Mouse (Mus musculus) heart, adult 11 months (tissue): ENCODE measurements around the gene Pank4.

Source experiments
- DNase-seq: peaks from one replicate; pipeline ENCODE4 v3.0.0; 2022

Pank4 gene

DNA sequence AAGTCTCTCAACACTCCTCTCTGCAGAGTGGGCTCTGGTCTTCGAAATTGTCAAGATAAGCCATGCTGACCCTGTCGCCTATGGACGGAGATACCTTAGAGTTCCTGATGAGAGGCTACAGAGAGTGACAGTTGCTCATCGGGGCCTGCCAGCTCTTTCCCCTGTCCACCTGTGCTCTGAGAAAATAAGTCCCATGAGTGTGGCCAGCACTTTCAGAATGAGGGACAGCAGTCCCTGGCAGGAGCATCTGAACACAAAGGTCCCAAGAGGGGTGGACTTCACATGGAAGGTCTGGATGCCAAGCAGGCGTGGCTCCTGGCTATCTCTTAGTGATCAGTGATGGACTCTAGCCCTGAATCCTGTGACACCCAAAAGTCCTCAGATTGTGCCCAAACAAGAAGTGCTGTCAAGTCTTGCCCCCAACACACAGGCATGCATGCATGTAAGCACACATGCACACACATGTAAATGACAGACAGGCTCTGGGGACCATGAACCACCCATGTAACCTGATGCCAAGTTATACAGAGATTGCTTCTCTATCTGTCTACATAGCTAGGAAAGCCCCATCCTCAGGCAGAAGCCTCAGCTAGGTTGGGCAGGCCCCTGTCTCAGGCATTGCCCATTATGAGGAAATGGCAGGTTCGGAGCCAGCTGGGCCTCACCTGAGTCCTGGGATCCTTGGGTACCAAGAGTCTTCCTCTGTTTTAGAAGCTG, 20.4 kb upstream of the Pank4 start:
- peak; percentile 90 for DNase-seq

DNA sequence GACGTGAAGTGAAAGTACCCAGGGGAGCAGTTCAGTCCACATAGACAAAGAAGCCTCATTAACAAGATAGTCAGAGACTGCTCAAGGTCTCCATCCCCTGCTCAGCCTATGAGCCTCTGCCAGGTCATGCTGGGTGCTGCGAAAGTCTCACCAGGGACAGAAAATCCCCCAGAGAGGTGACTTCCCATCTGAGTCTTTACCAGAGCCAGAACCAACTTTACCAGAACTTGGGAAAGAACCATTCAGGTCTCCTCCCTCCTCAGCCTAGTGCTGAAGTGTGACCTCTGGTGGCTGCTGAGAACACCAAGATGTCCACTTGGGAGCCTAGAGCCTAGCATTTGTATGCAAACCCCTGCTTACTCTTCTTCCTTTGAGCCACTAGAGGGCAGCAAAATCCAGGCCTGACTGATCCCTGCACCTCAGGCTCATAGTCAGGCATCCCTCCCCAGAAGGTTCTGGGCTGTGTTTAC, 19.8 kb upstream of the Pank4 start:
- DNase-seq, result peak; percentile 98

DNA sequence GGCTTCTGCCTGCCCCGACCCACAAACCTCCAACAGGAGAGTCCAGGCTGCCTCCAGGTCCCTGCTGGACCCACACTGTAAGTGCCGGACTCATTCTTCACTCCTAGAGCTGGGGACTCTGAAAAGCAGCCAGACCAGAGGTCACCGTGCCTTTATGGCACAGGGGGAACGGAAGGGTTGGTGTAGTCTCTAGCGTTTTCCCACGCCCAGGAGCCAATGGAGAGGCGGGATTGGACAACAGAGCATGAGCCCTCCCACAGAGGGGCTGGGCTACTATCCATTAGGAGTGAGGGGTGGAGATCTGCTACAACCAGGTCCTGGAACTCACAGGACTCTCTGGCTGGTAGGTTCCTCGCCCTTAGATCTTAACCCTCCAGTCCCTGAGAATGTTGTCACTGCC, 17.6 kb upstream of the Pank4 start:
- DNase-seq, result peak; percentile 98

DNA sequence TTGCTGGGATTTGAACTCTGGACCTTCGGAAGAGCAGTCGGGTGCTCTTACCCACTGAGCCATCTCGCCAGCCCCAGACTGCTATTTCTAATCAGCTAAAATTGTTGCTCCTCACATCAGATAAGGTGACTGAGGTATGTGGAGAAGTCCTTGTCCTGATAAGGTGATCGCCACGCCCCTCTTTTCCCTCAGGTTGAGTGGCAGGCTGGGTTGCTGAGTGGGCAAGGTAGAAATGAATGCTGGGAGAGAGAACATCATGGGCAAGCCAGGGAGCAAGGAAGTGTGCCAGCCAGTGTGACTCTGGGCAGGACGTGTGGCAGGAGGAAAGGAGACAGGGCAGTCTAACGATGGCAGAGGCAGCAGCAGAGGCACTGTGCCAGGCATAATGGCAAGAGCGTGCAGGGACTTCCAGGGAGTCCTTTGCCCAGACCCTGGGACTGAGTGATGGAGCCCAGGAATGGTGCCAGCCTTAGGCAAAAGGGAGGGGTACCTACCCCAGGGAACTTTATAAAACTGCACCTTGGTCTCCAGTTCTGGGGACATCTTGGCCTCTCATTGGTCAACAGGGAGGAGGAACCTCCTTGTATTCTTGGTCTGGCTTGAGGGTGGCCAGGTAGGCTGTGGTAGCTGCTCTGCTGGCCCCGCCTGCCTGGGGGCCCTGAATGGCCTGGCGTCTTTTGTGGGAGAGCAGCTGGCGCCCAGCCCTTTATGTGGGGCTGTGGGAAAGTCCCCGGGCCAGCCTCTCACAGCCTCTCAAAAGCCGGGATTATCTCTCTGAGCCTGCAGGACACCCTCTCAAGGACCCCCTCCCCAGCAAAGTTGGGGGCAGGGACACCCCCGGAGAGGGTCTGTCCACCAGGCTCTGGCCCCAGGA, 15.6 kb upstream of the Pank4 start:
- DNase-seq, result peak; percentile 92

DNA sequence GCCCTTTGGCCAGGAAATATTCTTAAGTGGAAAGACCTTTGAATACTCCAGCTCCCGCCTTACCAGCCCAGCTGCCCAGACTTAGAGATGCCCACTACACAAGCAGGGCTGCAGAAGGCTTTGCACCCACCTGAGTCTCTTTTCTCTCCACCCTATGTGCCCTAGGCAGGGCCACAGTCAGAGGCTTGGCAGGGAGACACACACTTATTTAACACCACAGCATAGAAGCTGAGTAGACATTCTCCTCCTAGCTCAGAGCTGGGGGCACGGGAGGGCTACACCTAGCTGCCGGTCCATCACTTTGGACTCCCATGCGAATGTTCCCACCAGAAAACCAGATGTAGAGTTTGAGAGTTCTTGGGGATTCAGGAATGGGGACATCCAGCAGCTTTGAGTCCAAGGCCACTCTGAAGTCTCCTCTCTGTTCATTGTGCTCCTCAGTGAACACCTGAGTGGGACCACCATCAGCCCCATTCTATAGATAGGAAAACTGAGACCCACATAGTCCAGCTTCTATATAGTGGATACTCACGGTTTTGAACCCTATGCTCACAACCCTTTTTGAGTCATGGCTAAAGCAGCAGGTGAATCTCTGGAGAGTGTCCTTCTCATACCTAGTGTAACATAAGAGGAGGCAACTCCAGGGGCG, 14.9 kb upstream of the Pank4 start:
- no peak for DNase-seq

DNA sequence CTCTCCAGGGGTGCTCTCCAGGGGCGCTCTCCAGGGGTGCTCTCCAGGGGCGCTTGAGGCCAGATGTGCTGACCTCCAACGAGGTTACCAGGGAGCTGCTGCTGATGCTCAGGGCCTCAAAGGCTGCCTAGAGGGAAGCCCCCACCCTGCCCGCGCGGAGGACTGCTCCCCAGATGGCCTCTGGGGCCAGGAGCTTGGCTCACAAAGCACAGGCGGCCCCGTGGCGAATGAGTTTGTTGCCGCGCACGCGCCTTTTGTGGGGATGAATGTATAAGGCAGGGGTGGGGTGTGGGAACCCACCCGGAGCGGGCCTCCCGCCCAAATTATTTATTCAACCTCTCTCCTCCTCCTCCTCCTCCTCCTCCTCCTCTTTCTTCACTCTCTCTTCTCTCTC, 14.3 kb upstream of the Pank4 start:
- no peak for DNase-seq

DNA sequence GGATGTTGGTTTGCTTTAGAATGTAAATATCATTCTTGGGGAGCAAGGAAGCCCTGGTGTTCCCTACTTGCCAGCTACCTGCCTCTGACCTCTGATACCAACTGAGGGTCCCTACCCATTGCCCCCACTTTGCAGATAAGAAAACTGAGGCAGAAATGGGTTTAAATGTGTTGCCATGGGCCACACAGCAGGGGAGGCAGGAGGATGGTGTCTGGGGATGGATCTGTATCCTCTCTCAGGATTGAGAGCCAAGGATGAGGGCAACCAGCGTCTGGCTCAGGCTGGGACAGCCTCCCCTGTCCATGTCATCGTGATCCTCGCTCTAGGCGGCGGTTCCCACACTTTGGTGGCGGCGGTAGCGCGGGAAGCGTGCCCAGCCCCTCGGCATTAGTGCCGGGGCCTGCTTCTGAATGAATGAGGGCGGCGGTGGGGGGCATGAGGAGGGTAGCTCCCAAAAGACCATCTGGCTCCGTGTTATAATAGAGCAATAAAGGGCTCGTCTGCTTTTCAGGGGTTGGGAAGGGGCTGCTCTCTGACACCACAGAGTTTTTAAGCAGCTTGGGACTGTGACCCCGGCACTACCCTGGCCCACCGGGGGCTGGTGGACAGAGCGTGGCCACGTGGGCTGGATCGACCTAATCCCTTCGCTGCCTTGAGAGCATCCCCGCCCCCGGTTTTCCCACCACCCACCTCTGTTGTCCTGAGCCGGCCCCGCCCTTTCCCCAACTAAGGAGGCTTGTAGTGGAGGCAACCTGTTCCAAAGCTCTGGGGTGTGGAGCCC, 11.3 kb upstream of the Pank4 start:
- DNase-seq, result no peak

DNA sequence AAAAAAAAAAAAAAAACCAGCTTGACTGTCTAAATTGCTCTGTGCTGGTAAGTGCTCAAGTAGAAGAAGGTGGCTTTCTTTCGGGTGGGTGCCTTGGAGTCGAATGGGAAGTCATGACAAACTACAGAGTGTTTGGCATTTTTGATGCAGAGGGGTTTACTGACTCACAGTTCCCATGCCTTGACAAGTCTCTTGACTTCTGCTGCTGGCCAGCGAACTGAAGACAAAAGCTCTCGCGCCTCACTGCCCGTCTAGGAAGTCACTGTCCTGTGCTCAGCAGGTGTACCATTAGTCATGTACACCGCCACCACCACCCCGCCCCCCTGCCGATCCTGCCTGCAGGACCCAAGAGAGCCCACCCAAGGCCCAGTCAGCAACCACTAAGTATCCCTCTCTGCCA, 7.3 kb upstream of the Pank4 start:
- no peak for DNase-seq

DNA sequence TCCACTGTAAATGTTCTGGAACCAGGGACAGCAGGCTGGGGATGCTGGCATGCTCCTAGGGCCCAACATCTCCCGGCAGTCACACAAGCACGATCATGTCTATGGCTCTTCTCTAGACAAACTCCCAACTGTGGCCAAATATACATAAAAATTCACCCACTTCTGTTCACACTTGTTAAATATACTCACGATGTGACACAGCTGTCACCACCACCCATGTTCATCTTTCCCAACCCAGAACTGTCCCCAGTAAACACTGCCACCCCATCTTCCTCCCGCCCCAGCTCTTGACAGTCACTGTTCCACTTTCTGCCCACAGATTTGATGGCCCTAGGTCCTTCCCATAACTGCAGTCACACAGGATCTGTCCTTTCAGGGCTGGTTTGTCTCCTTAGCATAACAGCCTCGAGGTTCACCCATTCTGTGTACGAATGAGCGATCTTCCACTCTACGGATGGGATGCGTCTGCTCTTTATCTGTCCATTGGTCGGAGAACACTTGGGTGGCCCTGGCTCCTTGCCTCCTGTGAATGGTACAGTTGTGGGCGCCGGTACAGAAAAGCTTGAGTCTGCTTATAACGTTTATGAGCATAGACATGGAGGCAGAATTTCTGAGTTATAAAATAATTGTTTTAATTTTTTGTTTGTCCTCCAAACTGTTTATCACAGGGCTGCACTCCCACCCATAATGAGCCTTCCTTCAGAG, 6.5 kb upstream of the Pank4 start:
- no peak for DNase-seq

DNA sequence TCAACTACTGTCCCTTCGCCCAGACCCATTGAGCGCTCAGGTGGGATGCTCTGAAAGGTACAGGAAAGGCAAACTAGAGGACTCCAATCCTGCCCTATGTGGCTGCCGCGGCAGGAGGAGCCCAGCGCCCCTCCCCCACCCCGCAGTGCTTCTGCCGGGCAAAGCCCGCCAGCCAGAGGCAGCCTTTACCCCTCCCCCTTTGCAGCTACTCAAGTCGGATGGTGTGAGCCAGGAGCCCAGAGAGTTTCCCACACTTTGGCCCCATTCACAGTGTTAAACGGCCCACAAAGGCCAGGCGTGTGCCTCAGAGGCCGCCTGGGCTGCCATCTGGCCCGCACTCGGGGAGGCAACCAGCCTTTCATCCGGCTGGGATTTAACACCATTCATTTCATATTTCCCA, 5.8 kb upstream of the Pank4 start:
- DNase-seq, result no peak

DNA sequence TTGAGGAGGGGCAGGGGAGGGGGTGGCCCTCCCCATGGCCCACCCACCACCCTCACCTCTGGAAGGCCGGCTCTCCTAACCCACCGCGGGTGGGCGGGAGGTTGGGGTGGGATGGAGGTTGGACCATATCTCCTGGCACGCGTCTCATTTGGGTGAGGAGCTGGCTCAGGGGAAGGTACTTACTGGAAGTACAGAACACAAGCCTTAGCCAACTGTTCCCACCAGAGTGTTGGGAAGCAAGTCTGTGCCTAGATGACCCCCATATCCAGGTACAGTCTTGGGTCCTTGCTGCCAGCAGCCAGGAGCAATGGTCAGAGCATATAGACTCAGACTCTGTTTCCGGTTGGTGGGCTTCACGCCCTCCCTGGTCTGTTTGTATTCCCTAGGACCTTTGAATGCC, 5.3 kb upstream of the Pank4 start:
- DNase-seq, result no peak

DNA sequence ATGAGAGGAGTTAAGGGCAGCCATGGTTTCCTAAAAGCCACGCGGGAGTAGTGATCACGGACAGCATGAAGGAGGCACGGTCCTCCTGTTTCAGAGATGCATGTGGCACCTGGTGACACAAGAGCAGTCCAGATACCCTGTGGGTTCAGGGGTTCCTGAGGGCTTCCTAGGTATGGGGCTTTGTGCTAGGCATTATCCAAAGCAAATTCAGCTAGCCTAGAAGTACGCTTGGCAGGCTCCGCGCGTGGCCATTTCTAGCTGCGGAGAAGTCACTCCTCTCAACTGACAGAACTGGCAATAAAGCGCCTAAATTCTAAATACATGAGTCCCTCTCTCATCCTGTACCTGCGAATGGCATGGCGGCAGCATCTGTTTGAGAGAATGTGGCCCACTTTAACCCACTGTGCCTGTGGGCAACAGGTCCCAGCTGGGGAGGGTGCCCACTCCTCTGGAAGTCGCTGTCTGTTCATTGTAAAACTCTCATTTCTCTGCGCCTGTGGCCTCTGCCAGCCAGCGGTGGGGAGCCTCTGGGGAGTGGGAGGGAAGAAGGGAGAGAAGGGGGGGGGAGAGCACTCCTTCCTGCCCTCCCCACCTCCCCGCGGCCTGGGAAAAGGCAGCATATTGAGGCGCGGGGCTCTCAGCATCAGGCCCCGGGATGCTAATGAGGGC, 3.8 kb upstream of the Pank4 start:
- no peak for DNase-seq

DNA sequence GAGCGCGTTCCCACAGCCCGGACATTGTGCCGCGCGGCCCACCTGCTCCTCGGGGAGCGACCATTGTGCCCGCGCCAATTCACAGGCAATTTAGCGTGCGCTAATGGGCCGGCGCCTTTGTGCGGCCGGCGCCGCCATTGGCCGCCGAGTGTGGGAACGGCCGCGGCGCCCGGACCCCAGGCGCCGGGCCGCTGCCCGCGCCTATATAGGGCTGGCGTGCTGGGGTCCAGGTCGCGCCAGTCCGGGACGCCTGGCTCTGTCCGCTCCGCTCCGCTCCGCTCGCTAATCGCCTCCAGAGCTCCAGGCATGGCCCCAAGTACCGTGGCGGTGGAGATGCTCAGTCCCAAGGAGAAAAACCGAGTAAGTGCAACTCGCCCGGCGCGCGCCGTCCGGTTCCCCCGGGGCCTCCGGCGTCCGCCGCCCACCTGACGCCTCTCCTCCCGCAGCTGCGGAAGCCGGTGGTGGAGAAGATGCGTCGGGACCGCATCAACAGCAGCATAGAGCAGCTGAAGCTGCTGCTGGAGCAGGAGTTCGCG, 3.2 kb upstream of the Pank4 start, which contains the start of gene Hes5:
Gene Hes5 (plus strand): TSS at position 234 of the 536 bp plus-strand sequence.
- peak; percentile 92 for DNase-seq

DNA sequence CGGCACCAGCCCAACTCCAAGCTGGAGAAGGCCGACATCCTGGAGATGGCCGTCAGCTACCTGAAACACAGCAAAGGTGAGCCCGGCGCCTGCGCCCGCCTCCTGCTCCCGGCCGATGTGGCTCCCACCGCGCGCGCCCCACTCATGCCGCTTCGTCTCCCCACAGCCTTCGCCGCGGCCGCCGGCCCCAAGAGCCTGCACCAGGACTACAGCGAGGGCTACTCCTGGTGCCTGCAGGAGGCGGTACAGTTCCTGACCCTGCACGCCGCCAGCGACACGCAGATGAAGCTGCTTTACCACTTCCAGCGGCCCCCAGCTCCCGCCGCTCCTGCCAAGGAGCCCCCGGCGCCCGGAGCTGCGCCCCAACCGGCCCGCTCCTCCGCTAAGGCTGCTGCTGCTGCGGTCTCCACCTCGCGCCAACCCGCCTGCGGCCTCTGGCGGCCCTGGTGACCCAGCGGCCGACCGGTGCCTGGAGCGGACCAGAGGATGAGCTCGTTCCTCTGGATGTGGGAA, 2.6 kb upstream of the Pank4 start:
- peak; percentile 94 for DNase-seq

DNA sequence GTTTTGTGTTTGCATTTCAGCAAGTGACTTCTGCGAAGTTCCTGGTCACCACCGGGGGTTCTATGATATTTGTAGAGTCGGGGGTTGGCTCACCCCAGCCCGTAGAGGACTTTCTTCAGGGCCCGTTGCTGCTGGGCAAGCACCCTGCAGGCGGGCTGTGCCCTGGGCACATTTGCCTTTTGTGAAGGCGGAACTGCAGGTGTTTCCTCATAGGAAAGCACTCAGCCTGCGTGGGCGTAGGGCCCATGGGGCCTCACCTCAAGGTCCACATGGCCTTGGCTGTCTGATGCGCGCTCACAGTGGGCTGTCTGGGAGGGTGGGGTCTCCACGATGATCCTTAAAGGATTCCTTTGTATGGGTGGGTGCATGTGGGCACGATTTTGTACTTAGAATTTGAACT, 2.0 kb upstream of the Pank4 start:
- DNase-seq, result peak; percentile 95

DNA sequence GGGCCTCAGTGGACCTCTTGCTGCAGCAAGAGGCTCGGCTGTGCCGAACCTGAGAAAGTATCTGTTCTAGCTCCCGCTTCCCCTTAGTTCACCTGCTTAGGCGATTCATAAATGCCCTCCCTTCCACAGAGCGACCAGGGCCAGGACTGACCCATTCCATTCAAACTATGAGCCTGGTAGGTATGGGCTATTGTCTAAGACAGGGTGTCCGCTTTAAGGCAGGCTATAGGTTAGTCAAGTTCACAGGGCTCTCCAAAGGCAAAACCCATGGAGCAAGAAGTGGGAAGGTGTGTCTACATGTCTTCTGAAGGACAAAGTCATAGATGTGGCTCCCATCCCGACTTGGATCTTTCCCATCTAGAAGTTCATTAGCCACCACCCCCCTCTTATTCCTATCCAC, 1.2 kb upstream of the Pank4 start:
- peak; percentile 90 for DNase-seq

DNA sequence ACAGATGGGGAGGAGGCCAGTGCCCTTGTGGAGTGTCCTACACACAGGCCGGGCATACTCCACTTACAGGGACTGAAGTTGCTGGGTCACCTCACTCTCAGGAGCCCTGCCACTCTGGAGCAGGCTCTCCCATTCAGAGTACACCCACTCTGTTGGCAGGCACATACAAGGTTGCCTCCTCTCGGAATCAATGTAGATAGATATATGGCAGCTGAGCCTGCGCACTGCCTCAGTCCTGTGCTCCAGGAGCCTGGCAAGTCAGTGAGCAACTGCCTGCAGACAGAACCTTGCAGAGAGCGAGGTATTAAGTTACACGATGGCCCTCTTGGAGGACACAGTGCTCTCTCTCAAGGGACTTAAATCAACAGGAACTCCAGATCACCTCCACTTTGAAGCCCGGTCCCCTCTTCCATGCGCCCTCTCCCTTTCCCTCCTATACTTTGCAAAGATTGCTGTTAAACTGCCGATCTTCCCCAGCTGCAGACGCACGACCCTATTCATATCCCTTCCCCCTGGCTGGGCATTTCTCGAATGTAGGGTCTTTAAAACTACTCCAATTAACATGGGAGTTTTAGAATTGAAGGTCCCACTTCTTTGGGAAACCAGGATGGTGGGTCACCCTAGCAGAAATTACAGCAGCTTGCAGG, 610 bp upstream of the Pank4 start:
- peak; percentile 94 for DNase-seq

DNA sequence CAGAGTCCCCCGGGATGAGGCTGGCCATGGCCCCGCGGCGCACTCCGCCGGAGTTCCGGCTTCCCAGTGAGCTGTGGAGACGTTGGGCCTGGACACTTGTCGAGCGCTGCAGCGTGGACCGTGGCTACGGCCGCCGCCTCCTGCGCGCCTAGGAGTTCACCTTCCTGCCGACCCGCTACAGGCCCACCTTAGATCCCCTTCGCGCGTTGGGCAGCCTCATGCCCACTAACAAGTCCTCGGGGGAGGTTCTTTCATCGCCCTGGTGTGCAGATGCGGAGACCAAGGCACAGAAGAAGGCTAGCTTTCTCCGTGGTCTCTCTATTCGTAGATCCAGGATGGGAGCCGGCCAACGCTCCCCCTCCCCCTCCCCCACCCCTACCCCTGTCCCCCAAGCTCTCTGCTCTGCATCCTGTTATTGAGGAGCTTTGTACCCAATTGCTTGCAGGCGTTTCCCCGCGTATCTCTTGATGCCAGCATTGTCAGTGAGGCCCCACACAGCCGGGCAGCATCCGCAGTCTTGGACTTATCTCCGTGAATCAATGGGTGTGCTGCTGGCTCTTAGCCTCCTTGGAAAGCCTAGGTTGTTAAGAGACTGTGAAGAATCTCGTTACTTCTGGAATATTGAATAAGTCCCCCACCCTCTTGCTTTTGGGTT, 785 bp downstream of the Pank4 start:
- DNase-seq, result peak; percentile 94

DNA sequence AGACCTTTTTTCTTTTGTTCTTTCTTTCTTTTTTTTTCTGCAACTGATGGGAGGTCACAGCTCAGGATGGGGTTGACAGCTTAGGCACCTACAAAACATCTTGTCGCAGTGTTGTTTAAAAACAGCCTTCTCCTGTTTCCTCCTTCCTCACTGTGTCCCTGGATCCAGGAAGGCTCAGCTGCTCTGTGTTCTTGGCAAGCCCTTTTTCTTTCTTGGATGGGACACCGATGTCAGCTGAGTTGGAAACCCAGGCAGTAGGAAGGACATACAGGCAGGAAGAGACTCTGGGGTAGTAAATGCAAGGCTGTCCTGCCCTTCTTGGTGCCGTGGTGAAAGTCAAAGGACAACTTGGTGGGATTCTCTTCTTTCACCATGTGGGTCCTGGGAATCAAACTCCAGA, 1.9 kb downstream of the Pank4 start:
- DNase-seq, result peak; percentile 96

DNA sequence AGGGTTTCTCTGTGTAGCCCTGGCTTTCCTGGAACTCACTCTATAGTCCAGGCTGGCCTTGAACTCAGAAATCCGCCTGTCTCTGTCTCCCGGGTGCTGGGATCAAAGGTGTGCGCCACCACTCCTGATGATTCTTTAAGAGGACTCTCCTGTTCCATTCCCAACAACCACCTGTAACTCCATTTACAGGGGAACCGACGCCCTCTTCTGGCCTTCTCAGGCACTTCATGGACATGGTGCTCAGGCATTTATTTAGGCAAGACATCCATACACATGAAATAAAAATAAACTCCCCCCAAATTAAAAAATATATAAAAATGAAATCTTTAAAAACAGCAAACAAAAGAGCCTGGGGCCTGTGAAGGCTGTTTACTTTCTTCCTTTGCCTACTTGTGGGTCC, 3.2 kb downstream of the Pank4 start:
- no peak for DNase-seq
